Mouse (Mus musculus) heart, adult 2 months (tissue): ENCODE measurements at regions not wholly inside any gene's neighbourhood (a gene's known extent, or its start where the extent isn't known, plus 50 kb on each side); places are given as distances from the start of the nearest gene placed in this dataset.

Experiments
- DNase-seq, 2 experiments: peaks; one replicate each; pipeline ENCODE4 v3.0.0; 2021
- H3K27ac ChIP-seq: fragments of 200-600 bp; 2 replicates; pipeline ENCODE4 v1.8.1; 2022
- H3K27me3 ChIP-seq: fragments of 200-500 bp; 2 replicates; pipeline ENCODE4 v1.6.1; 2012; ENCODE audit warnings: mild to moderate bottlenecking, low read length, inconsistent platforms, mixed read lengths; ENCODE audit not compliant: control insufficient read depth, insufficient read depth
- H3K36me3 ChIP-seq: fragments of 200-500 bp; 2 replicates; pipeline ENCODE4 v1.6.1; 2012; ENCODE audit warnings: low read length, inconsistent platforms; ENCODE audit not compliant: control insufficient read depth, insufficient read depth
- H3K4me1 ChIP-seq: fragments of 200-500 bp; 2 replicates; pipeline ENCODE4 v1.6.1; 2011; ENCODE audit warnings: low read length; ENCODE audit not compliant: control insufficient read depth, insufficient read depth
- H3K4me3 ChIP-seq: fragments of 200-600 bp; 2 replicates; pipeline ENCODE4 v1.8.1; 2022
- H3K79me2 ChIP-seq: fragments of 200-500 bp; replicated peaks from 2 replicates; pipeline ENCODE4 v1.6.1; 2012; ENCODE audit warnings: mild to moderate bottlenecking, inconsistent platforms, low read length, moderate library complexity, mixed read lengths; ENCODE audit not compliant: control insufficient read depth, insufficient read depth
- H3K9ac ChIP-seq: fragments of 200-500 bp; 2 replicates; pipeline ENCODE4 v1.6.1; 2012; ENCODE audit warnings: low read depth, mild to moderate bottlenecking, control low read depth, inconsistent platforms, low read length, mixed read lengths
- CTCF ChIP-seq: fragments of 200-600 bp; IDR thresholded peaks from 2 replicates; pipeline ENCODE4 v1.8.1; 2022; ENCODE audit warnings: antibody characterized with exemption, mild to moderate bottlenecking, moderate library complexity
- EP300 ChIP-seq: fragments of 200-500 bp; IDR thresholded peaks from 2 replicates; pipeline ENCODE4 v1.6.1; 2011; ENCODE audit warnings: low read depth, low read length, control low read depth; ENCODE audit not compliant: insufficient read depth
- POLR2A ChIP-seq: fragments of 200-500 bp; IDR thresholded peaks from 2 replicates; pipeline ENCODE4 v1.6.1; 2011; ENCODE audit warnings: mild to moderate bottlenecking, low read depth, low read length, control low read depth; ENCODE audit not compliant: insufficient read depth
- WGBS: fragments of 180-500 bp; shearing (Covaris S2); methylation state at CpG from one replicate; pipeline ENCODE4 v1.1.7; 2018; 5-methylcytosine and 5-hydroxymethylcytosine counted together
- intact Hi-C: fragments of 180-260 bp; cut with DNase I; formaldehyde crosslinking; loops from one replicate; pipeline ENCODE4 v1.15.1; 2025

- Histone ChIP-seq H3K36me3 (no peaks in the 10 kb centered on the region), H3K27ac (no peak overlapping the region), H3K9ac (no peak overlapping the region), H3K27me3 (no peaks in the 10 kb centered on the region), H3K79me2 (no peaks in the 10 kb centered on the region), H3K4me1 (no peaks in the 10 kb centered on the region), H3K4me3 (no peak overlapping the region)
- intact Hi-C loops = loop anchor here (5.0 kb wide), 1 partner anchor 565 kb away; no protein-coding TSS in a partner anchor
- peak in 1 of 2 experiments; percentile 18 for DNase-seq
- 66% methylated on average over 2 of the region's 2 CpGs for WGBS
- no peak for TF ChIP-seq POLR2A
- no peak for TF ChIP-seq CTCF
- no peak for TF ChIP-seq EP300
These were observed 494.7 kb upstream of the A1bg start for GRCm38 (mm10) chr15:61417506-61417905.

GRCm38 (mm10) chr15:61416841-61417240 is 494.0 kb upstream of the A1bg start:
- Histone ChIP-seq H3K27ac (no peak overlapping the region), H3K9ac (no peak overlapping the region), H3K4me1 (no peaks in the 10 kb centered on the region), H3K4me3 (no peak overlapping the region), H3K79me2 (no peaks in the 10 kb centered on the region), H3K27me3 (no peaks in the 10 kb centered on the region), H3K36me3 (no peaks in the 10 kb centered on the region)
- DNase-seq = no peak
- intact Hi-C loops = loop anchor here (5.0 kb wide), 1 partner anchor 565 kb away; no protein-coding TSS in a partner anchor
- TF ChIP-seq CTCF (no peak), POLR2A (no peak), EP300 (no peak)
- 74% methylated on average over 3 of the region's 3 CpGs for WGBS

GRCm38 (mm10) chr15:61415626-61416025 is 492.8 kb upstream of the A1bg start:
- Histone ChIP-seq H3K4me3 (no peak overlapping the region), H3K4me1 (no peaks in the 10 kb centered on the region), H3K79me2 (no peaks in the 10 kb centered on the region), H3K9ac (no peak overlapping the region), H3K36me3 (no peaks in the 10 kb centered on the region), H3K27ac (no peak overlapping the region), H3K27me3 (no peaks in the 10 kb centered on the region)
- DNase-seq = no peak
- TF ChIP-seq EP300 (no peak), CTCF (peak; percentile 77), POLR2A (no peak)
- WGBS = 66% methylated on average over 1 of the region's 1 CpGs
- intact Hi-C loops = loop anchor here (2.0 to 5.0 kb wide), 2 partner anchors 259 to 567 kb away; no protein-coding TSS in a partner anchor

- Histone ChIP-seq H3K36me3 (no peaks in the 10 kb centered on the region), H3K4me3 (no peak overlapping the region), H3K9ac (no peak overlapping the region), H3K79me2 (no peaks in the 10 kb centered on the region), H3K27me3 (no peaks in the 10 kb centered on the region), H3K4me1 (no peaks in the 10 kb centered on the region), H3K27ac (no peak overlapping the region)
- no peak for DNase-seq
- intact Hi-C loops = no loop called here
- WGBS = 68% methylated on average over 2 of the region's 2 CpGs
- TF ChIP-seq POLR2A (no peak), EP300 (no peak), CTCF (no peak)
These were observed 489.0 kb upstream of the A1bg start for GRCm38 (mm10) chr15:61411821-61412220.

GRCm38 (mm10) chr15:61410789-61411188 is 488.0 kb upstream of the A1bg start:
- no peaks in the 10 kb centered on the region for H3K36me3 ChIP-seq
- 88% methylated on average over 2 of the region's 2 CpGs for WGBS
- H3K4me3 ChIP-seq = no peak overlapping the region
- no peaks in the 10 kb centered on the region for H3K27me3 ChIP-seq
- H3K4me1 ChIP-seq = no peaks in the 10 kb centered on the region
- H3K9ac ChIP-seq = no peak overlapping the region
- TF ChIP-seq POLR2A (no peak), EP300 (no peak), CTCF (no peak)
- intact Hi-C loops = no loop called here
- no peaks in the 10 kb centered on the region for H3K79me2 ChIP-seq
- H3K27ac ChIP-seq = no peak overlapping the region
- no peak for DNase-seq

- WGBS = 97% methylated on average over 1 of the region's 1 CpGs
- TF ChIP-seq POLR2A (no peak), CTCF (no peak), EP300 (no peak)
These were observed 485.8 kb upstream of the A1bg start for GRCm38 (mm10) chr15:61408621-61409020.

More at GRCm38 (mm10) chr15:61408621-61409020, 485.8 kb upstream of the A1bg start:
- no peaks in the 10 kb centered on the region for H3K27me3 ChIP-seq
- H3K9ac ChIP-seq = no peak overlapping the region
- no peak for DNase-seq
- no peaks in the 10 kb centered on the region for H3K36me3 ChIP-seq
- intact Hi-C loops = no loop called here
- no peaks in the 10 kb centered on the region for H3K79me2 ChIP-seq
- no peak overlapping the region for H3K27ac ChIP-seq
- H3K4me1 ChIP-seq = no peaks in the 10 kb centered on the region
- H3K4me3 ChIP-seq = no peak overlapping the region
